Mouse (Mus musculus) kidney, embryonic 14.5 days (tissue): ENCODE measurements at regions not wholly inside any gene's neighbourhood (a gene's known extent, or its start where the extent isn't known, plus 50 kb on each side); places are given as distances from the start of the nearest gene placed in this dataset.
A peak's percentile ranks its signal among the peaks of the same experiment; 100 is the strongest.

Experiments used
- ATAC-seq: fragments of 200-750 bp; cut with Nextera tagmentation; 2 replicates; pipeline ENCODE4 v1.8.0; 2017; ENCODE audit warnings: moderate number of reproducible peaks, mild to moderate bottlenecking, moderate TSS enrichment, moderate library complexity; ENCODE audit not compliant: low FRiP score, low TSS enrichment
- H3K27ac ChIP-seq: fragments of 300-500 bp; sonication (generic); 2 replicates; pipeline ENCODE4 v1.5.1; 2014; ENCODE audit warnings: low read depth, mild to moderate bottlenecking, low read length, moderate library complexity, mixed read lengths
- H3K27me3 ChIP-seq: fragments of 300-500 bp; sonication (generic); 2 replicates; pipeline ENCODE4 v1.6.1; 2014; ENCODE audit warnings: mild to moderate bottlenecking, low read length; ENCODE audit not compliant: control insufficient read depth, insufficient read depth
- H3K36me3 ChIP-seq: fragments of 300-500 bp; sonication (generic); 2 replicates; pipeline ENCODE4 v1.6.1; 2014; ENCODE audit warnings: low read length, mixed read lengths; ENCODE audit not compliant: control insufficient read depth, insufficient read depth
- H3K4me1 ChIP-seq: fragments of 300-500 bp; sonication (generic); 2 replicates; pipeline ENCODE4 v1.6.1; 2014; ENCODE audit warnings: low read length, mixed read lengths; ENCODE audit not compliant: control insufficient read depth, insufficient read depth
- H3K4me2 ChIP-seq: fragments of 300-500 bp; sonication (generic); replicated peaks from 2 replicates; pipeline ENCODE4 v1.6.1; 2014; ENCODE audit warnings: low read depth, mild to moderate bottlenecking, low read length
- H3K4me3 ChIP-seq: fragments of 300-500 bp; sonication (generic); 2 replicates; pipeline ENCODE4 v1.5.1; 2014; ENCODE audit warnings: mild to moderate bottlenecking, low read length
- H3K9ac ChIP-seq: fragments of 300-500 bp; sonication (generic); 2 replicates; pipeline ENCODE4 v1.6.1; 2014; ENCODE audit warnings: low read depth, mild to moderate bottlenecking, low read length, moderate library complexity
- H3K9me3 ChIP-seq: fragments of 300-500 bp; sonication (generic); 2 replicates; pipeline ENCODE4 v1.6.1; 2016; ENCODE audit warnings: low read length; ENCODE audit not compliant: control insufficient read depth
- WGBS: fragments of 180-500 bp; shearing (Covaris S2); extraction: QIAGEN DNeasy Blood & Tissue Kit; methylation state at CpG from one replicate; pipeline ENCODE4 v1.1.7; 2014; 5-methylcytosine and 5-hydroxymethylcytosine counted together

DNA sequence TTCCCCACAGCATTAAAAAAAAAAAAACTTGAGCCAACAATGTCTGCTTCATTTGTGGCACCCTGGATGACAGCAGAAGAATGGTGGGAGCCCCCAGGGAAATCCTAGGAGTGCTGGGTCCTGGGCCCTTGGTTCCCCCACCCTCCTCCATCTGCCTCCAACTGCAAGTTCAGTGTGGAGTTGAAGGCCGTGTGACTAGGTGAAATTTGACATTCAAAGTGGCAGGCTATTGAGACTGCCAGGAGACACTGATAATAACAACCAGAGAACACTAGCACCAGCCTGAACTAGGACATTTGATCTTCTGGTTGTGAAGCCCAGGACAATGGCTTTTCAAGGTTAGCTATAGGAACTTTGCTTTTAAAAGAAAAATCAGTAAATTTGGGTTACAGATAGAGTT, 74.0 kb downstream of the Adamts15 start:
- no peaks in the 10 kb centered on the region for H3K27me3 ChIP-seq
- H3K27ac ChIP-seq = no peak overlapping the region
- H3K4me3 ChIP-seq = no peak overlapping the region
- no peak overlapping the region for H3K4me2 ChIP-seq
- WGBS = 35% methylated on average over 1 of the region's 1 CpGs
- H3K4me1 ChIP-seq = no peaks in the 10 kb centered on the region
- no peak overlapping the region for H3K9ac ChIP-seq
- no peaks in the 10 kb centered on the region for H3K9me3 ChIP-seq
- H3K36me3 ChIP-seq = no peaks in the 10 kb centered on the region
- ATAC-seq = no peak

DNA sequence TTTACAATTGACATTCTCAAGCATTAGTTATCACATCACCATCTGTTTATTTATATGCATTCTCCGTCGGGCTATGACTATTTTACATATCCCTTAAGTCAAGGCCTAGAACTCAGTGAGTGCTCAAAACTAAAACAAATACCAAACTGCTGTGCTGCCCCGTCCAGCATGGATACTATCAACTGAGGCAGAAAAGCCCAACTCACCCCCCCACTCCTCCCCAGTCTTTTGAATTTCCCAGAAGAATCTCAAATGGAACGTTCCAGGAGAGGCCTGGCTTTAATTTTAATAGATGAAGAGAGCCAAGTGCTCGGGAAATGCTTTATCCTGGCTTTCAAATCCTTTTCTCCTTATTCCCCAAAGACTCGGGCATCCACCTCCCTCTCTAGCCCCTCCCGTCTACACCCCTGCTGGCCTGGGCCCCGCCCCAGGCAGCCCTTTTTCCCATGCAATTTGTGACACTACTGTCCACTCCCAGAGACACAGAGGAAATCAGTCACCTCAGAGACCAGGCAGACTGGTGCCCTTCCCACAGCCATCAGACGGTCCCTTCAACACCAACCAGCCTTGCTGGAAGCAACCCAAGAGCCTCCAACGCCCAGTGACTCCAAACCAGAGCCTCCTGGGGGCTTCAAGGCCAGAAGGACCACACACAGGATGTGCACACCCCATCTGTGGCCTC, 76.5 kb downstream of the Adamts15 start:
- no peak for ATAC-seq
- 75% methylated on average over 10 of the region's 10 CpGs for WGBS
- H3K4me2 ChIP-seq = no peak overlapping the region
- no peak overlapping the region for H3K27ac ChIP-seq
- H3K9ac ChIP-seq = no peak overlapping the region
- no peaks in the 10 kb centered on the region for H3K36me3 ChIP-seq
- H3K4me3 ChIP-seq = no peak overlapping the region
- no peaks in the 10 kb centered on the region for H3K4me1 ChIP-seq
- no peaks in the 10 kb centered on the region for H3K9me3 ChIP-seq
- H3K27me3 ChIP-seq = no peaks in the 10 kb centered on the region

DNA sequence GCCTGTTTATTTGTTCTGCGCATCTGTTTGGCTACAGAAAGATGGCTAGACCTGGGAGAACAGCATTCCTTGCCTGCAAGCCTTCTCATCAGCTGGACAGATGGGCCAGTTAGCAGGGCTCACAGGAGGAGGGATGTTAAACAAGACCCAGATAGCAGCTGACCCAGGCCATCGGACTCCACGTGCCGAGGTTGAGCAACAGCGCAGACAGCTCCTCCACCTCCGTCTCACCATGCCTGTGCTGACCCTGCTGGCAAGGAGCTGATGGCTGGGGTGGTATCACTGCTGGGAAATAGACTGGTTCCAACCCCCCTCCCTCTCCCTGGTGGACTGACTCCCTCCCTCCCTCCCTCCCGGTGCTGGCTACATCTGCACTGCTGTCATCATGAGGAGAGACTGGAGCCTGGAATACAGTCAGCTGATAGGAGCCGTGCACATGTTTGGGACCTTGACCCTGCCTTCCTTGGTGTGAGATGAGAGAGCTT, 78.1 kb downstream of the Adamts15 start:
- WGBS = 46% methylated on average over 8 of the region's 8 CpGs

DNA sequence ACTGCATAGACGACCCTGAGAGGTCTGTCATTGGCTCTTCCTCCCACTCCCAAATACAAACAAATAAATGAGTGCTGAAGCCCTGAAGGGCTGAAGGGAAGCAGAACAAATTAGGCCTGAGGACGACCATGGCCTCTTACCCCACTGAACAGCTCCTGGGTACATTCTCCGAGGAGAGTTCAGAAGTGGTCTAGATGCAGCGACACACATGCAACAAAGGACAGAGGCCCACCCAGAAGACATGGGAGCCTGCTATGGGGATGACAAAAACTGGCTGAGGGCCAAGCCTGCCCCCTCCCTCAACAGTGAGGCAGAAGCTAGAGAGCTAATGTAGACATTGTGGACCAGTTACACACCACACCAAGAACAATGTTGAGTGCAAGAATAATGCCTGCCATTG, 87.3 kb downstream of the Adamts15 start:
- Histone ChIP-seq H3K4me2 (no peak overlapping the region), H3K27ac (no peak overlapping the region; the same call in 1 of the 2 replicates), H3K4me3 (no peak overlapping the region), H3K9me3 (no peaks in the 10 kb centered on the region), H3K36me3 (no peaks in the 10 kb centered on the region), H3K9ac (no peak overlapping the region), H3K27me3 (no peaks in the 10 kb centered on the region), H3K4me1 (0 out of 2 replicates have a peak, but pooled peaks cover 4% of the 10 kb centered on the region)
- 37% methylated on average over 4 of the region's 4 CpGs for WGBS
- no peak for ATAC-seq

More for the DNA sequence above, 78.1 kb downstream of the Adamts15 start:
- no peak overlapping the region for H3K9ac ChIP-seq
- H3K27ac ChIP-seq = no peak overlapping the region
- no peak for ATAC-seq
- H3K4me2 ChIP-seq = no peak overlapping the region
- H3K36me3 ChIP-seq = no peaks in the 10 kb centered on the region
- H3K4me1 ChIP-seq = no peaks in the 10 kb centered on the region
- no peak overlapping the region for H3K4me3 ChIP-seq
- no peaks in the 10 kb centered on the region for H3K27me3 ChIP-seq
- H3K9me3 ChIP-seq = no peaks in the 10 kb centered on the region

DNA sequence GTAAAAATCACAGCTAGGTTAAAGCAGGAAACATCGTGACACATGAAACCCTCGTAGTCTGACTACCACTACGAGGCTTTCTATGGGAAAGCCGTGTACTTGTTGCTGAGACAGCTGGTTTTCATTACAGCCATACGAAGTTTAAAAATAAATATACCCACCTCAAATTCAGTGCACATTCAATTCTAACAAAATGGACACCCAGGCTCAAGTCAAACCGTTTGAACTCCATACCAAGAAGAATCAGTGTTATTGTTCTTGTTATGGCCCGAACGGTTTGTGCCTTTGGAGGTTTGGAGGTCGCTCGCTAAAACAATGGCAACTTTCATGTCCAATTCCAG, 87.7 kb downstream of the Adamts15 start:
- 34% methylated on average over 10 of the region's 10 CpGs for WGBS
- no peak for ATAC-seq

DNA sequence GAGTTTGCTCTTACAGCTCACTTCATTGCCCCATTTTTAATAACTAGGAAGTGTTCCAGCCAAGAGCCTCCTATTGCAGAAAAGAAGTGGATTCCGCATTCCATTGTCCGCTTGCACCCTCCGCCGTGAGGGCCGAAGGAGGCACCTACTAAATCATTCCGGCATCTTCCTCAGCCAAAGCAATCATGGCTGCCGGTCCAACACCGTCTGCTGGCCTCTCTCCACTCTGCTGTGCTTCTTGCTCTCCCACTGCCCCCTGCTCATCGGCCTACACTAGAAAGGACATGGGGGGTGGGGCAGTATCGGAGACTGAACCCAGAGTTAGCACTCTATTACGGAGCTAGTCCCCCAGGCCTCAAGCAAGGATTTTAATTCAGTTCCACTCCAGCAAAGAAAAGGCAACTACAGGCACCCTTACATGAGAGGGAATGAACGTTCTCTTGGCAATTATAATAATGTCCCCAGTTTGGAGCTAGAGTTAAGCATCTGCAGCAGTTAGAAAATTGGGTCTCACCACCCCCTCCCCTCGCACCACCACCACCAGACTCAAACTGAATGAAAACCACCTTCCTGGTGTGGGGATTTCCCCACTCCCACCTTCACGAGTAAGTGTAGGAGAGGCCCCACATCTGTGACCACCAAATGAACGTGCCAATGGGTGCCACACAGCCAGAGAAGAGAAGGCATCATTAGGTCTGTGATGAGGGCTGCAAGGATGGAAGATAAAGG, 88.3 kb downstream of the Adamts15 start:
- Histone ChIP-seq H3K27ac (0 out of 2 replicates have a peak overlapping the region, but pooled peaks have one; percentile 33), H3K9me3 (no peaks in the 10 kb centered on the region), H3K27me3 (no peaks in the 10 kb centered on the region), H3K4me3 (no peak overlapping the region), H3K4me2 (no peak overlapping the region), H3K4me1 (0 out of 2 replicates have a peak, but pooled peaks cover 4% of the 10 kb centered on the region), H3K36me3 (no peaks in the 10 kb centered on the region), H3K9ac (no peak overlapping the region)
- ATAC-seq = 0 out of 2 replicates have a peak, but pooled peaks have one; percentile 39
- 52% methylated on average over 15 of the region's 15 CpGs for WGBS

More for the DNA sequence above, 87.7 kb downstream of the Adamts15 start:
- Histone ChIP-seq H3K4me2 (no peak overlapping the region), H3K9me3 (no peaks in the 10 kb centered on the region), H3K36me3 (no peaks in the 10 kb centered on the region), H3K4me1 (0 out of 2 replicates have a peak, but pooled peaks cover 4% of the 10 kb centered on the region), H3K27ac (no peak overlapping the region; the same call in 1 of the 2 replicates), H3K4me3 (no peak overlapping the region), H3K9ac (no peak overlapping the region), H3K27me3 (no peaks in the 10 kb centered on the region)

DNA sequence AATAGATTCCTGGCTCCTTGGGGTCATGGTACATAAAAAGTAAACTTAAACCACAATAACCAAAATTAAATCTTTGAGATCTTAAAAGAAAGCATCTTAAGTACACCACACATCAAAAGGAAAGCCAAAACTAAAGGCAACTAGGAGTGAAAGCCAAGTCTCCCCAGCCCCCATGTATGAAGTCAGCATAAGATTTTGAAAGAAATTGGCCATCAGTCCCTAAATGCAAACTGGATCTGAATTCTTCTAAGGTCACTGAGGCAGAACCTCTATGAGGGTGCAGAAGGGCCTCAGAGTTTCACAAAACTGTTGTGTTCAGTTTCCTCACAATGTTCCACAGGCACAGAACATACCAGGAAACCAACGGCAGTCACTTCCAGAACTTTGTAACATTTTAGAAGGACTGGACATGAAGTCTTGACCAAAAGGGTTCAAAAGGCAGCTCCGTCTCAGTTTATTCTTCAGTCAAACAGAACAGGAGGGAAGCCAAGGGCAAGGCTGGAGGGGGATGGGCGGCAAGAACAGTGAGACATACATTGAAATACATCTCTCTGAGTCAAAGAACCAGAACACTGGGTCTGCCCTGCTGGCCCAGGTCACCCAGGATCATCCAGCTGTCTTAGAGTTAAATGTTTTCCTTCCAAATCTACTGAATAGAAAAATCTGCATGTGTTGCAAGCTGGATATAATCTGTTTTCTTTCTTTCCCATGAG, 92.9 kb downstream of the Adamts15 start:
- 69% methylated on average over 3 of the region's 3 CpGs for WGBS
- no peak overlapping the region for H3K27ac ChIP-seq

DNA sequence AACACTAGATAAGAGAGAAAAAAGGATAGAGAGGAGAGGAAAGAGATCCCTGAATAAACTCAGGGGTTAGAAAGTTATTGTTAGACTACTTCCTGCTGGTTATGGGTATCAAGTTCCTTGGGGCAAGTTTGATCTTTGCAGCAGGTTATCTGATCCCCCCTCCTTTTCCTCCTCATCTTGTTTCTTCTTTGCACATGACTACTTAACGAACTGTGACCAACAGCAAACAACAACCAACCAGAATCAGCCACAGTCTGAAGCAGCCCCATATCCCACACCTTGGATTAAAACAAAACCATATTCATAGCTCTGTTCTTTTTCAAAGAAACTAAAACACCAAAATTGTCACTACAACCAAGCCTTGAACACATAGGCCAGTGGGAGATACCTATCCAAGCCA, 94.5 kb downstream of the Adamts15 start:
- 0 out of 2 replicates have a peak, but pooled peaks have one; percentile 57 for ATAC-seq
- H3K4me3 ChIP-seq = no peak overlapping the region
- no peak overlapping the region for H3K27ac ChIP-seq
- no peak overlapping the region for H3K9ac ChIP-seq
- H3K4me2 ChIP-seq = no peak overlapping the region
- 58% methylated on average over 1 of the region's 1 CpGs for WGBS
- no peaks in the 10 kb centered on the region for H3K4me1 ChIP-seq
- H3K36me3 ChIP-seq = no peaks in the 10 kb centered on the region
- H3K27me3 ChIP-seq = no peaks in the 10 kb centered on the region
- no peaks in the 10 kb centered on the region for H3K9me3 ChIP-seq

More for the DNA sequence above, 92.9 kb downstream of the Adamts15 start:
- Histone ChIP-seq H3K9me3 (no peaks in the 10 kb centered on the region), H3K9ac (no peak overlapping the region), H3K27me3 (no peaks in the 10 kb centered on the region), H3K4me2 (no peak overlapping the region), H3K4me3 (no peak overlapping the region), H3K36me3 (no peaks in the 10 kb centered on the region), H3K4me1 (0 out of 2 replicates have a peak, but pooled peaks cover 4% of the 10 kb centered on the region)
- ATAC-seq = no peak
